Mouse (Mus musculus): ENCODE results near the gene Zfp775. TPM values are rescaled to one million over a fixed set of nuclear protein-coding genes. Genes with fewer than 3 reads are reported as not detected.

Zfp775 gene
- 1 to 10 TPM in 1 of 2 experiments, under 1 TPM in 1; 0.67 to 2.8 TPM for polyA plus RNA-seq (2012; fragmentation: generic; extraction: Trizol)

DNA sequence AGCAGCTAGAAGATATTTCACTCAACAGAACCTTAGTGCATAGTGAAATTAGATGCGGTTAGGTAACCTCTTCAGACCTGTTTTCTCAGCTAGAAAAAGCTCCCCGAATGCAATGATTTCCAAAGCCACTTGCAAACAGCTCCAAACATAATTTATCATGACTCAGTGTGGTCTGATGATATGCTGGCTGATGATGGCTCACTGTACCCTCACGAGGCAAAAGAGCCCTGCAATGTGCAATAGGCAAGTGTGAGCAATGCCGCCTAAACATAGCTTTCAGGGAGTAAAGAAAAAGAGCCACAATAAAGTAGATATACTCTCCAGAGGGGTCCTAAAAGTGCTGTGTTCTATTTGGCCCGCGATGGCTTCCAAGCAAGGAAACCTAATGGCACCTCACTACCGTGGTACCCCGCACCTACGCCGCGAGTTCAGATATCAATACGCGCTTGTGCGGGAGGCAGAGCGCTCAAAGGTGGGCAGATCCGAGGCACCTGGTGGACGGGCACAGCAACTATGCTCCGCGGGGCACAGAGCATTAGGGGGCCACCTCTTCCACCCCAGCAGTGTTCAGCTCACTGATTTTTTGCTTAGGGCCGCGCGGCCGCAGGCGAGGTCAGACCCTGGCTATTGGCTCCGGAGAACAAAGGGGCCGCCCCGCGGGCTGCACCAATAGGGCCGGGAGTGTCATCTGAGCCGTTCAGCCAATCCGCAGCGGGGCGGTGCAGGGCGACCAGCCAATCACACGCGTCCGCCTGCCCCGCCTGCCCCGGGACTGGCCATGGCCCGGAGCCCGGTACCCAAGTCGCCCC is at the start of gene Zfp775:
Zfp775 (plus strand) TSS at position 793 of the 809 bp plus-strand sequence.

DNA sequence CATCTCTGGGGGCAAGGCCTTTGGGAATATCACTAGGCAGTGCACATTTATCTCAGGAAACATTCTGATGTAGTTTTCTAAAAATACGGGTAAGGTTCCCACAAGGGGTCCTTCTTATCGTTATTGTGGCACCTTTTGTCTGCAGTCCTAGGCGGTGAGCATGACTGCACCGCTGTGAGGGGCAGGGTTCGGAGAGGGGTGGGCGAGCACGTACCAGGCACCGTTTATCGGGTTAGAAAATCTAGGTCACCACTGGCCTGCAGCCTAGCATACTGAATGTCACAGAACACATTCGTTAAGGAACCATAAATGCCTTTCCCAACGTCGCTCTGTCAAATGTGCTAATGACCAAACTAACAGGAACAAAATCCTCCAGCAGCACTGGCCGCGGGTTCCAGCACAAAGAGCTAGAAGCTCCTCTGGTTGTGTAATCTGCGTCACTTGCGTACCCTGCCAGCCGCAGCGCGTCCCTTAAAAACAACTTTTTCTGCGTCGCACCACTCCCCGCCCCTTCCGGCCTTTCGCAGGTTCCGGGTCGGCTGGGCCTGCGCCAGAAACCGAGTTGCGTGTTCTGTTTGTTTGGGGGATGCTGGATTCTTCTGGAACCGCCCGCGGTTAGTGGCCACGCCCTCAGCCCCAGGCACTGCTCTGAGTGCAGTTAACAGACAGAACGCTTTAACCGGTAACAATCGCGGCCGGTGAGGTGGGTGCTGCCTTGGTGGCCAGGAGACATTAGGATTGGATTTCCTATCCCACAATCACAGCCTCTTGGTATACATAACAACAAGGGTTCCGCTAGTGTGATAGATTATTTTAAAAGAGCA is 47.4 kb upstream of the Zfp775 start, which contains the start of gene Lrrc61:
Lrrc61 (plus strand) TSS at position 517 of the 824 bp plus-strand sequence.

DNA sequence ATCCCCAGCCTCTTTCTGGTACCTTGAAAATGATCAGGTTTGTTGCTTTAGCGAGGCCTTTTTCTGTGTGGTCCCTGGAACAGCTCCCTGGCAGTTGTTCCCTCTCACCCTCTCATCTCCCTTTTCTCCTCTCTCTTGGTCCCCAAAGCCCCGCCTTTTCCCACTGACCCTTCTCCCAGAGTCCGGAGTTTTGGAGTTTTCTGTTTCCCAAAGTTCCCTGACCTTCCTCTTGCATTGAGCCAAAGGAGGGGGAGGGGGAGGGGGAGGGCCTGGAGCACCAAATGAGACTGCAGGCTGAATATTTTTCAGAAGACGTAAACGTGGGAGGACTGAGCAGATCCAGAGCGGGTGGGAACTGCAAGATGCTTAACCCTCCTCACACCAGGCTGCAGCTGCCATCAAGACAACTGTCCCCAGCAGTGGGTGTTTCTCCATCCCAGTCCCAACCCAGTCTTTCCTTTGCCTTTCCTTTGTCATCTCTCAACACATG is 29.2 kb upstream of the Zfp775 start, which contains the start of gene Rarres2:
Rarres2 (minus strand) TSS at position 218 of the 490 bp plus-strand sequence.

DNA sequence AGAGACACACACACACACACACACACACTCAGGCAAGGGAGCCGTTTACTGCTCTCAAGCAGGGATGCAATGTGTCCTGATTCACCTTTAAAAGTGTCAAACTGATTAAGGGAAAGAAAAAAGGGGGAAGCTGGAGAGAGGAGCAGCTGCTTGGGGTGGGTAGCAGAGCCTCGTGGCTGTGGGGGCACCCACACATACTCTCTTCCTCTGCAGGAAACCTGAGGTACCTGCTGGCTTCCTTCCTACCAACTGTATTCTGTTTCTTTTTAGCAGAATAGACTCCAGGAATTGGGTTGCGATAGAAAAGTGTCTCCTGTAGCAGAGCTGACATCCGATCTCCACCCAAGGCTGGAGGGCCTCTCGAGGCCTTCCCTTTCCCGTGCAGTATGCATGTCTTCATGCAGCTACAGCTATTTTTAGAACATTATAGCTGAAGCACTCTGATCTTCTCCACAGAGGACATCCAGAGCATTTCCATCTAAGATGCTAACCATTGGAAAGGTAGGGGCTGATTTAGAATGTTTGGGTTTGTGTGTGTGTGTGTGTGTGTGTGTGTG is 12.6 kb upstream of the Zfp775 start, which contains the start of gene Gm45021:
Gm45021 (plus strand) TSS at position 417 of the 557 bp plus-strand sequence.

DNA sequence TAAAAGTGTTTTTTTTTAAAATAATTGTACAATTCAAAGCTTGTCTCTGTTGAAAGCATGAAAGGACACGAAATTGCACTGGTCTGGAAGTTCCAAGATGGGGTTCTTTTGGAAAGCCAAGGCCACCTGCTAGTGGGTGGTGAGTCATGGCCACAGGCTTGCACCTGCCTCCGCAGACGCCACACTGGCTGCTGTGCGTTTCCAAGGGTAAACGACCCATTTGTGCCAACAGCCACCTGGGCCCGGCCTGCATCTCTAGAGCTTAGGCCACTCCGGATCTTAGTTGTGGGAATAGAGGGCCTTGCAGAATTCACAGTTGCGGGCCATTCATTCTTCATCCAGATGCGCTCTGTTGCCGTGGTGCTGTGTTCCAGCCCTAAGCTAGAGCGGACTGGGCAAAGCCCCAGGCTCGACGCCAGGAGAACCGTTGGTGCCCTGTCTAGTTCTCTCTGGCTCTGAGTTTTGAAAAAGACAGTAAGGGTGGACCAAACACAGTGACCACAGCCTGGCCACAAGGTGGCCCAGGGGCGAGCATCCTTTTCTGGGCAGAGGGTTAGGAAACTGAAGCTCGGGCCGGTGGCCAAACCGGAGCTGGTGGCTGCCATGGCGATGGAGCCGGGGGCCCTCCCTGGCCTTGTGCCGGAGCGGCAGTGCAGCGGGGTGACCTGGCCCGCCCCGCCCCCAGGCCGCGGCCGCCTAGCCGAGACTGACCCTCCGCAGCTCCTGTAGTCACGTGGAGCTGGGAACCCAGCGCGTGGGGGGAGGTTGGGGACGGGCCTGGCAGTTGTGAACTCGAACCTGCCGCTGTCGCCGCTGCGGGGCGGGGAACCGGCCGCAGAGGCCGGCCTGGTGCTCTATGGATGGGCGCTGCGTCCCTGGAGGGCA is 8.5 kb upstream of the Zfp775 start, which contains the start of the genes Repin1 and Gm44965:
Repin1 (plus strand) TSS at position 726 of the 885 bp plus-strand sequence.
Gm44965 (plus strand) TSS at position 784 of the 885 bp plus-strand sequence.

DNA sequence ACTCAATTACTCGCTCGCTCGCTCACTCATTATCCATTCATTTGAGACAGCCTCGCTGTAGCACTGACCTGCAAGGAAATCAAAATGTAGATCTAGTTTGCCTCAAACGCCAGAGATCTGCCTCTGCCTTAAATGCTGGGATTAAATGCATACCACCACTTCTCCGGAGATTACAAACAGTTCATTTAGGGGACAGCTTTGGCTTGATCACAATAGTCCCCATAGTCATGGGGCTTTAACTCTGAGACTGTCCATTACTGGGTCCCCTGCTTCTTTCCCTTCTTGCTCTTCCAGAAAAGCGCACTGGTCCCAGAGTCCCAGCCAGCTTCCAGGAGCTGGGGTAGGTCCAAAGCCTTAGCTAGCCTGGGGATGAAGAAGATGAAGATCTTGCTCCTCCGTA is 24.6 kb downstream of the Zfp775 start, which contains the start of gene AI854703:
AI854703 (plus strand) TSS at position 301 of the 400 bp plus-strand sequence.

DNA sequence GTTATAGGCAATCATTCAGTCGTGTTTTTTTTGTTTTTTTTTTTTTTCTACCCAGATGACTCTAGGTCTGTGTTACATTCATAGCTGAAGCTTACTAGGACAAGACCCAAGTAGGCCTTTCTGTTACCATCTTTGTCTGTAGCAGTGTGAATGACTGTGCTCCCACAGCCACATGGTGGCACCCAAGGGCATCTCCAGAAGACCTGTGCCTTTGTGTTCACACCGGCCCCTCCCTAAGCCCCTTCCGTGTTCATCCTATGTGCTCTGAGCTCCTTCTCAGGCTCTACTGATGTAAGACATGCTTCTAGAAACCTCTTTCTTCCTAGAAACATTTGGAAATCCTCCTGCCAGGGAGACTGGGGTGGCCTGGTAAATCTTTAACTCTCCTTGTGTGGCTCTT is 45.1 kb downstream of the Zfp775 start, which contains the start of gene Gimap8:
Gimap8 (plus strand) TSS at position 240 of the 400 bp plus-strand sequence.

Other genes starting within 250 kb of the Zfp775 start
- gene Krba1, start 206.5 kb upstream of the Zfp775 start, polyA plus RNA-seq (2012; fragmentation: generic; extraction: Trizol), result under 1 TPM; 0.02 to 0.30 TPM
- gene Zfp467, start 156.2 kb upstream of the Zfp775 start, polyA plus RNA-seq (2012; fragmentation: generic; extraction: Trizol), result 1 to 10 TPM in 1 of 2 experiments, under 1 TPM in 1; 0.02 to 1.2 TPM
- gene Sspo, start 153.8 kb upstream of the Zfp775 start, polyA plus RNA-seq (2012; fragmentation: generic; extraction: Trizol), result under 1 TPM in 1 of 2 experiments, not detected in 1; 0.06 TPM
- 1 to 10 TPM in 1 of 2 experiments, under 1 TPM in 1; 0.92 to 2.3 TPM for gene Atp6v0e2, start 64.4 kb upstream of the Zfp775 start, polyA plus RNA-seq (2012; fragmentation: generic; extraction: Trizol)
- 10 to 100 TPM in 1 of 2 experiments, 1 to 10 TPM in 1; 1.8 to 19.9 TPM for gene Lrrc61, start 47.3 kb upstream of the Zfp775 start, polyA plus RNA-seq (2012; fragmentation: generic; extraction: Trizol)
- gene Rarres2, start 29.3 kb upstream of the Zfp775 start, polyA plus RNA-seq (2012; fragmentation: generic; extraction: Trizol), result 10 to 100 TPM in 1 of 2 experiments, under 1 TPM in 1; 0.09 to 44.4 TPM
- not detected for gene Gm45021, start 12.5 kb upstream of the Zfp775 start, polyA plus RNA-seq (2012; fragmentation: generic; extraction: Trizol)
- 1 to 10 TPM; 2.3 to 8.6 TPM for gene Repin1, start 8.2 kb upstream of the Zfp775 start, polyA plus RNA-seq (2012; fragmentation: generic; extraction: Trizol)
- 1 to 10 TPM in 1 of 2 experiments, not detected in 1; 1.6 TPM for gene Gm44965, start 8.1 kb upstream of the Zfp775 start, polyA plus RNA-seq (2012; fragmentation: generic; extraction: Trizol)
- gene AI854703, start 24.7 kb downstream of the Zfp775 start, polyA plus RNA-seq (2012; fragmentation: generic; extraction: Trizol), result under 1 TPM in 1 of 2 experiments, not detected in 1; 0.02 TPM
- gene Gimap8, start 45.2 kb downstream of the Zfp775 start, polyA plus RNA-seq (2012; fragmentation: generic; extraction: Trizol), result not detected
- gene Gimap9, start 74.1 kb downstream of the Zfp775 start, polyA plus RNA-seq (2012; fragmentation: generic; extraction: Trizol), result under 1 TPM in 1 of 2 experiments, not detected in 1; 0.08 TPM
- not detected for gene Gimap4, start 82.5 kb downstream of the Zfp775 start, polyA plus RNA-seq (2012; fragmentation: generic; extraction: Trizol)
- gene Gimap6, start 106.2 kb downstream of the Zfp775 start, polyA plus RNA-seq (2012; fragmentation: generic; extraction: Trizol), result not detected
- gene Gm28053, start 116.5 kb downstream of the Zfp775 start, polyA plus RNA-seq (2012; fragmentation: generic; extraction: Trizol), result not detected
- not detected for gene Gimap7, start 116.6 kb downstream of the Zfp775 start, polyA plus RNA-seq (2012; fragmentation: generic; extraction: Trizol)
- gene Gimap1, start 137.0 kb downstream of the Zfp775 start, polyA plus RNA-seq (2012; fragmentation: generic; extraction: Trizol), result not detected
- not detected for gene Gimap5, start 144.1 kb downstream of the Zfp775 start, polyA plus RNA-seq (2012; fragmentation: generic; extraction: Trizol)
- gene Gimap3, start 168.8 kb downstream of the Zfp775 start, polyA plus RNA-seq (2012; fragmentation: generic; extraction: Trizol), result not detected
- gene Tmem176a, start 238.9 kb downstream of the Zfp775 start, polyA plus RNA-seq (2012; fragmentation: generic; extraction: Trizol), result 1 to 10 TPM; 1.7 to 8.0 TPM
- gene Tmem176b, start 239.4 kb downstream of the Zfp775 start, polyA plus RNA-seq (2012; fragmentation: generic; extraction: Trizol), result 10 to 100 TPM in 1 of 2 experiments, 1 to 10 TPM in 1; 2.1 to 16.5 TPM

Measured in C3H10T1/2 (cell line).